Mouse (Mus musculus) CD4-positive, CD25-positive, alpha-beta regulatory T cell, adult 4 months (primary cell): ENCODE data around the gene Cfap61. TPM values are rescaled to one million over a fixed set of nuclear protein-coding genes. Genes with fewer than 3 reads are reported as not detected.

Experiments
- ATAC-seq: one replicate; pipeline ENCODE4 v1.8.0; 2017
- polyA plus RNA-seq, 2 experiments: library from polyadenylated mRNA; unstranded; fragments of 100-300 nt; shearing (Covaris generic); gene quantifications; one replicate each; pipeline ENCODE4 v1.2.1; 2017

Cfap61 gene
- polyA plus RNA-seq, 2 experiments from 2014 or later, result not detected

- ATAC-seq, result peak; percentile 4
Measured at GRCm38 (mm10) chr2:146222279-146223175, 287.9 kb downstream of the Cfap61 start.

GRCm38 (mm10) chr2:146223176-146223905 lies 288.8 kb downstream of the Cfap61 start:
- no peak for ATAC-seq

- ATAC-seq, result no peak
Measured at GRCm38 (mm10) chr2:146224141-146224540, 289.6 kb downstream of the Cfap61 start.

GRCm38 (mm10) chr2:146225818-146226217 lies 291.2 kb downstream of the Cfap61 start:
- no peak for ATAC-seq

GRCm38 (mm10) chr2:146226484-146226883 lies 291.9 kb downstream of the Cfap61 start:
- ATAC-seq, result no peak

- ATAC-seq, result no peak
Measured at GRCm38 (mm10) chr2:146227646-146228045, 293.1 kb downstream of the Cfap61 start.

- no peak for ATAC-seq
Measured at GRCm38 (mm10) chr2:146228435-146228834, 293.9 kb downstream of the Cfap61 start.

GRCm38 (mm10) chr2:146231485-146231884 lies 296.9 kb downstream of the Cfap61 start:
- ATAC-seq, result no peak

- ATAC-seq, result no peak
Measured at GRCm38 (mm10) chr2:146239196-146239747, 304.7 kb downstream of the Cfap61 start.

GRCm38 (mm10) chr2:146244049-146244448 lies 309.5 kb downstream of the Cfap61 start:
- ATAC-seq, result no peak

- ATAC-seq, result no peak
Measured at GRCm38 (mm10) chr2:146245401-146245800, 310.8 kb downstream of the Cfap61 start.

GRCm38 (mm10) chr2:146246409-146247075 lies 312.0 kb downstream of the Cfap61 start:
- ATAC-seq, result no peak

- no peak for ATAC-seq
Measured at GRCm38 (mm10) chr2:146247576-146247975, 313.0 kb downstream of the Cfap61 start.

GRCm38 (mm10) chr2:146249033-146249432 lies 314.4 kb downstream of the Cfap61 start:
- no peak for ATAC-seq

- no peak for ATAC-seq
Measured at GRCm38 (mm10) chr2:146250236-146250904, 315.8 kb downstream of the Cfap61 start.

- ATAC-seq, result no peak
Measured at GRCm38 (mm10) chr2:146254387-146254786, 319.8 kb downstream of the Cfap61 start.

GRCm38 (mm10) chr2:146255636-146256035 lies 321.1 kb downstream of the Cfap61 start:
- ATAC-seq, result no peak

GRCm38 (mm10) chr2:146256321-146256875 lies 321.8 kb downstream of the Cfap61 start:
- no peak for ATAC-seq

GRCm38 (mm10) chr2:146257037-146257436 lies 322.5 kb downstream of the Cfap61 start:
- ATAC-seq, result no peak

GRCm38 (mm10) chr2:146257609-146258008 lies 323.0 kb downstream of the Cfap61 start:
- ATAC-seq, result no peak

- no peak for ATAC-seq
Measured at GRCm38 (mm10) chr2:146258736-146259469, 324.3 kb downstream of the Cfap61 start.
